Mouse (Mus musculus) MEL (cell line): ENCODE data around the gene Nfrkb.

Experiments used
- CTCF ChIP-seq, 3 experiments: IDR thresholded peaks in 2 of 3; conservative IDR thresholded peaks in 1 of 3; 2 replicates each; pipeline ENCODE4 v1.5.1; 2011 to 2012; ENCODE audit warnings: low read length in 3 of 3, low read depth in 2 of 3, mild to moderate bottlenecking in 2 of 3, improper control_type of control experiment in 1 of 3, inconsistent platforms in 1 of 3, mixed read lengths in 1 of 3, moderate library complexity in 1 of 3; ENCODE audit not compliant: control insufficient read depth in 1 of 3, insufficient read depth in 1 of 3, poor library complexity in 1 of 3, severe bottlenecking in 1 of 3
- POLR2A ChIP-seq, 2 experiments: IDR thresholded peaks; 2 replicates each; pipeline ENCODE4 v1.6.1; 2011 to 2012; ENCODE audit warnings: low read length in 2 of 2, mild to moderate bottlenecking in 2 of 2, control low read depth in 1 of 2, improper control_type of control experiment in 1 of 2, low read depth in 1 of 2, moderate library complexity in 1 of 2; ENCODE audit not compliant: control insufficient read depth in 1 of 2, insufficient read depth in 1 of 2, poor library complexity in 1 of 2
- POLR2AphosphoS2 ChIP-seq: IDR thresholded peaks from 2 replicates; pipeline ENCODE4 v1.6.1; 2011; ENCODE audit warnings: low read length, improper control_type of control experiment

GRCm38 (mm10) chr9:31418821-31419220 lies 32.8 kb downstream of the Nfrkb start:
- TF ChIP-seq POLR2A (IDR thresholded peaks at IDR 0.05; ENCODE audit: control insufficient read depth in 1 of 2, insufficient read depth in 1 of 2, low read depth in 1 of 2, low read length in 2 of 2, poor library complexity in 1 of 2) (no peak), CTCF (IDR thresholded peaks at IDR 0.05 in 2 of 3, conservative IDR thresholded peaks at IDR 0.05 in 1 of 3; ENCODE audit: control insufficient read depth in 1 of 3, insufficient read depth in 1 of 3, low read depth in 2 of 3, low read length in 3 of 3, poor library complexity in 1 of 3, severe bottlenecking in 1 of 3) (no peak), POLR2AphosphoS2 (no peak)
